Mouse (Mus musculus) kidney, adult 2 months (tissue): ENCODE measurements around the gene Pax3. TPM values are rescaled to one million over a fixed set of nuclear protein-coding genes. Genes with fewer than 3 reads are reported as not detected.

ENCODE experiments used
- DNase-seq: peaks from one replicate; pipeline ENCODE4 v3.0.0; 2021
- H3K27ac ChIP-seq: fragments of 200-500 bp; 2 replicates; pipeline ENCODE4 v1.5.1; 2012; ENCODE audit warnings: low read depth, low read length, control low read depth, inconsistent platforms; ENCODE audit not compliant: insufficient read depth
- H3K27me3 ChIP-seq: fragments of 200-500 bp; replicated peaks from 2 replicates; pipeline ENCODE4 v1.6.1; 2012; ENCODE audit warnings: mild to moderate bottlenecking, moderate library complexity, low read length, inconsistent platforms; ENCODE audit not compliant: control insufficient read depth, insufficient read depth
- H3K36me3 ChIP-seq: fragments of 200-500 bp; 2 replicates; pipeline ENCODE4 v1.6.1; 2012; ENCODE audit warnings: mild to moderate bottlenecking, moderate library complexity, low read length, inconsistent platforms; ENCODE audit not compliant: control insufficient read depth, insufficient read depth
- H3K4me1 ChIP-seq: fragments of 200-500 bp; 2 replicates; pipeline ENCODE4 v1.6.1; 2011; ENCODE audit warnings: low read length; ENCODE audit not compliant: control insufficient read depth, insufficient read depth
- H3K4me3 ChIP-seq: fragments of 200-500 bp; 2 replicates; pipeline ENCODE4 v1.5.1; 2011; ENCODE audit warnings: mild to moderate bottlenecking, low read depth, low read length, control low read depth; ENCODE audit not compliant: insufficient read depth
- CTCF ChIP-seq: fragments of 200-500 bp; conservative IDR thresholded peaks from 2 replicates; pipeline ENCODE4 v1.5.1; 2011; ENCODE audit warnings: low read depth, mild to moderate bottlenecking, control low read depth, low read length, moderate library complexity, mixed read lengths; ENCODE audit not compliant: insufficient read depth, insufficient read length
- POLR2A ChIP-seq: fragments of 200-500 bp; IDR thresholded peaks from one replicate; pipeline ENCODE4 v1.6.1; 2011; ENCODE audit warnings: low read depth, low read length, control low read depth
- WGBS: fragments of 180-500 bp; shearing (Covaris S2); methylation state at CpG from one replicate; pipeline ENCODE4 v1.1.7; 2018; 5-methylcytosine and 5-hydroxymethylcytosine counted together
- polyA plus RNA-seq: library from polyadenylated mRNA; depleted of rRNA; stranded (reverse); fragments of >200 nt; gene quantifications from 2 replicates; pipeline ENCODE4 v1.2.3, GENCODE M21; 2012; rRNA removed

The Pax3 gene
- polyA plus RNA-seq, 1 experiment: 0.08 TPM

- H3K27ac ChIP-seq: no peak overlapping the region
- 84% methylated on average over 6 of the region's 6 CpGs for WGBS
Observed at GRCm38 (mm10) chr1:78053677-78054076, 143.3 kb downstream of the Pax3 start.

More at GRCm38 (mm10) chr1:78053677-78054076, 143.3 kb downstream of the Pax3 start:
- no peaks in the 10 kb centered on the region for H3K4me1 ChIP-seq
- H3K27me3 ChIP-seq: no peaks in the 10 kb centered on the region
- TF ChIP-seq CTCF: no peak
- TF ChIP-seq POLR2A: no peak
- H3K4me3 ChIP-seq: no peak overlapping the region
- H3K36me3 ChIP-seq: no peaks in the 10 kb centered on the region
- no peak for DNase-seq

Other genes starting within 250 kb of the Pax3 start
- 15.6 and 17.8 TPM in 2 replicates for gene Sgpp2, start 113.2 kb upstream of the Pax3 start, polyA plus RNA-seq